Comparison of ENCODE assay signal across 11 mouse cellular contexts in the genomic region with DNA sequence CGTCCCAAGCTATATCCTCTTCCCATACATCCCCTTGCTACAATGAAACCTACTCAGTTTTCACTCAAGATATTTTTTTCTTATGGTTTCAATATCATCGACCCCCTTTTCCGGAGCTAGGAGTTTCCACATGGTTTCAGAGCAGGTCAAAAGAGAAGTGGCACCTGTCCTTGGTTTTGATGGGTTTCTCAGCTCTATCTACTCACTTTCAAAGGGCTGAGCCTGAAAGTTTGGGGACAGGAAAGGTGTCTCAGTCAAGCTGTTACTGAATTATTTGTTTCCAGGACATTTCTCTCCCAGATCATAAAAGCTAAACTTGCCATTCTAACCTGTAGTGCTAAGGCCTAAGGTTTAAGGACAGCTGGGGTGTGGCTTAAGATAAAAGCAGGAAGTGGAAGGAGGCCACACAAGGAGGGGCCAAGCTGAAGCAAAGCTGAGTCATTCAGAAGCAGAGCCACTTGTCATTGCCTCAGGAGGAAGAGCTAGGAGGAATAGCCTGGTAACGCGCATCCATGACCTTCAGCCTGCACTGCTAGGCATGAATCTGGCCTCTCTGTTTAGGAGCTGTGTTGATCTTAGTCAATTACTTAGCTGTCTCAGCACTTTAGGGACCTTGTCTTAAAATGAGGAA. TPM values are rescaled to one million over a fixed set of nuclear protein-coding genes. Genes with fewer than 3 reads are reported as not detected.
A peak's percentile ranks its signal among the peaks of the same experiment; 100 is the strongest.
DNase-seq lines count a peak whose midpoint lies in the region; ATAC-seq and TF ChIP-seq lines count a peak whose summit lies in the region.
"Had no signal": no experiment of that assay in that cellular context is flagged by ENCODE, and none has a peak within 500 bp of the region (broad histone marks: within the 10 kb centered on the region; RNA-seq: fewer than 3 reads in every experiment).

No protein-coding gene starts in this region.

- DNase-seq in spleen, postnatal 36 days (ENCODE audit: low spot score in 2 of 2), result peak; percentile 39 to 42
- DNase-seq in spleen, adult 18-20 months, result no peak
- peak; percentile 72 for DNase-seq in lung, postnatal 0 days (ENCODE audit: low spot score)
- no peak for DNase-seq in left cerebral cortex, adult 2 months (ENCODE audit: extremely low spot score in 1 of 2, low spot score in 2 of 2)
- no peak for DNase-seq in ovary, postnatal 36 days (ENCODE audit: low spot score)
- DNase-seq in left cerebral cortex, adult 18-20 months (ENCODE audit: low spot score in 2 of 2), result no peak
- DNase-seq: cerebellum, postnatal 10 days; kidney, adult 18-20 months had no signal

- no peak overlapping the region for H3K4me3 ChIP-seq in lung, postnatal 0 days (ENCODE audit: low read depth, low read length)
- no peak overlapping the region for H3K4me3 ChIP-seq in left cerebral cortex, adult 2 months
- no peak overlapping the region for H3K4me3 ChIP-seq in midbrain, embryonic 15.5 days
- H3K4me3 ChIP-seq: neural tube, embryonic 12.5 days had no signal

- H3K27me3 ChIP-seq in lung, postnatal 0 days (replicated peaks; ENCODE audit: insufficient read depth, low read length), result no peaks in the 10 kb centered on the region
- H3K27me3 ChIP-seq in midbrain, embryonic 15.5 days (replicated peaks), result no peaks in the 10 kb centered on the region
- H3K27me3 ChIP-seq: neural tube, embryonic 12.5 days had no signal

- H3K9ac ChIP-seq in lung, postnatal 0 days (replicated peaks; ENCODE audit: low read depth), result no peak overlapping the region
- no peak overlapping the region for H3K9ac ChIP-seq in midbrain, embryonic 15.5 days
- H3K9ac ChIP-seq: neural tube, embryonic 12.5 days had no signal

- no peaks in the 10 kb centered on the region for H3K36me3 ChIP-seq in lung, postnatal 0 days (ENCODE audit: insufficient read depth, low read length)
- H3K36me3 ChIP-seq in midbrain, embryonic 15.5 days (replicated peaks), result no peaks in the 10 kb centered on the region
- H3K36me3 ChIP-seq: neural tube, embryonic 12.5 days had no signal

- intact Hi-C loops in left cerebral cortex, adult 2 months (cut with DNase I), result no loop called here

- no peak overlapping the region for H3K27ac ChIP-seq in lung, postnatal 0 days (ENCODE audit: low read length)
- no peak overlapping the region for H3K27ac ChIP-seq in left cerebral cortex, adult 2 months
- no peak overlapping the region for H3K27ac ChIP-seq in midbrain, embryonic 15.5 days
- H3K27ac ChIP-seq: neural tube, embryonic 12.5 days had no signal

- H3K4me1 ChIP-seq in lung, postnatal 0 days (ENCODE audit: insufficient read depth, low read depth, low read length), result no peaks in the 10 kb centered on the region
- H3K4me1 ChIP-seq in midbrain, embryonic 15.5 days, result no peaks in the 10 kb centered on the region
- H3K4me1 ChIP-seq: neural tube, embryonic 12.5 days had no signal

- no peak for TF ChIP-seq EP300 in lung, postnatal 0 days (IDR thresholded peaks at IDR 0.05)

- no peaks in the 10 kb centered on the region for H3K9me3 ChIP-seq in lung, postnatal 0 days (ENCODE audit: low read length)
- no peaks in the 10 kb centered on the region for H3K9me3 ChIP-seq in midbrain, embryonic 15.5 days
- H3K9me3 ChIP-seq: neural tube, embryonic 12.5 days had no signal

- TF ChIP-seq CTCF in lung, postnatal 0 days (IDR thresholded peaks at IDR 0.05), result no peak
- no peak for TF ChIP-seq CTCF in left cerebral cortex, adult 2 months (IDR thresholded peaks at IDR 0.05)

- WGBS in lung, postnatal 0 days, result 71% methylated on average over 5 of the region's 5 CpGs
- WGBS in midbrain, embryonic 15.5 days, result 94% methylated on average over 5 of the region's 5 CpGs

- no peak overlapping the region for H3K4me2 ChIP-seq in lung, postnatal 0 days (replicated peaks; ENCODE audit: low read depth, low read length)
- H3K4me2 ChIP-seq in midbrain, embryonic 15.5 days, result no peak overlapping the region
- H3K4me2 ChIP-seq: neural tube, embryonic 12.5 days had no signal

- ATAC-seq in granulocyte monocyte progenitor cell, adult 5-6 weeks (replicated peaks; ENCODE audit: poor library complexity, severe bottlenecking), result peak; percentile 91
- 0 out of 2 replicates have a peak, but pooled peaks have one; percentile 19 for ATAC-seq in lung, postnatal 0 days
- ATAC-seq in midbrain, embryonic 15.5 days (replicated peaks), result no peak

RNA-seq across cellular contexts. Expression of a gene that starts 39.2 kb away (rescaled TPM):
- not detected in 2 replicates for total RNA-seq in granulocyte monocyte progenitor cell, adult 5-6 weeks (2014; fragmentation: Nextera tagmentation)
- total RNA-seq in granulocyte monocyte progenitor cell, adult 5-6 weeks (2017), result 0.52 and 3.5 TPM in 2 replicates
- 1.9 and 2.6 TPM in 2 replicates for polyA plus RNA-seq in lung, postnatal 0 days (2015; fragmentation: Nextera tagmentation; extraction: Ambion mirVana)
- 1 to 10 TPM; 1.6 to 1.7 TPM for total RNA-seq in left cerebral cortex, adult 2 months (2021)
- total RNA-seq in left cerebral cortex, adult 18-20 months (2021), result 1 to 10 TPM in 1 of 2 experiments, under 1 TPM in 1; 0.98 to 1.9 TPM
- polyA plus RNA-seq in midbrain, embryonic 15.5 days (2015; fragmentation: Nextera tagmentation; extraction: Ambion mirVana), result 2.1 and 2.7 TPM in 2 replicates

Comparison
In these comparisons a context has a peak if more than half of its experiments do, and no peak if none do; other contexts are left out.
1. DNase-seq: peak in spleen, postnatal 36 days (2 of 2) and lung, postnatal 0 days (single experiment); none in spleen, adult 18-20 months (0 of 2), left cerebral cortex, adult 2 months (0 of 2), ovary, postnatal 36 days (single experiment) and left cerebral cortex, adult 18-20 months (0 of 2).